Mouse (Mus musculus) CH12.LX (cell line): ENCODE measurements around the gene Yif1b. TPM values are rescaled to one million over a fixed set of nuclear protein-coding genes. Genes with fewer than 3 reads are reported as not detected.

Experiments used
- DNase-seq: peaks from one replicate; pipeline ENCODE4 v3.0.0-alpha.2; 2013; ENCODE audit errors: extremely low read depth
- H3K27ac ChIP-seq: 2 replicates; pipeline ENCODE4 v1.5.1; 2012; ENCODE audit warnings: low read depth, mild to moderate bottlenecking, control low read depth, moderate library complexity; ENCODE audit not compliant: insufficient read depth
- H3K27me3 ChIP-seq: replicated peaks from 2 replicates; pipeline ENCODE3; 2012; ENCODE audit warnings: inconsistent platforms
- H3K36me3 ChIP-seq, 2 experiments: replicated peaks in 1 of 2; 2 replicates each; pipeline versions ENCODE3 to v1.6.1; 2012; ENCODE audit warnings: inconsistent platforms in 1 of 2, low read length in 1 of 2, mild to moderate bottlenecking in 1 of 2, mixed read lengths in 1 of 2, moderate library complexity in 1 of 2; ENCODE audit not compliant: control insufficient read depth in 1 of 2, insufficient read depth in 1 of 2
- H3K4me1 ChIP-seq, 2 experiments: 2 replicates each; pipeline ENCODE4 v1.6.1; 2012; ENCODE audit warnings: inconsistent platforms in 1 of 2, moderate library complexity in 1 of 2; ENCODE audit not compliant: insufficient read depth in 2 of 2, control insufficient read depth in 1 of 2
- H3K4me2 ChIP-seq: 2 replicates; pipeline ENCODE4 v1.6.1; 2012; ENCODE audit warnings: low read depth, mild to moderate bottlenecking, control low read depth; ENCODE audit not compliant: poor library complexity, insufficient read depth, severe bottlenecking
- H3K4me3 ChIP-seq, 3 experiments: fragments of 150-350 bp in 1 of 3; sonication (generic) in 1 of 3; replicated peaks in 1 of 3; 2 replicates each; pipeline versions ENCODE3 to v1.5.1; 2011 to 2012; ENCODE audit warnings: low read depth in 2 of 3, low read length in 2 of 3, mild to moderate bottlenecking in 2 of 3, moderate library complexity in 2 of 3, control low read depth in 1 of 3, improper control_type of control experiment in 1 of 3, inconsistent platforms in 1 of 3, mixed read lengths in 1 of 3; ENCODE audit not compliant: poor library complexity in 1 of 3
- H3K79me2 ChIP-seq: replicated peaks from 2 replicates; pipeline ENCODE4 v1.6.1; 2012; ENCODE audit warnings: mild to moderate bottlenecking, moderate library complexity; ENCODE audit not compliant: control insufficient read depth, poor library complexity, insufficient read depth, severe bottlenecking; ENCODE audit errors: extremely low read depth
- H3K9ac ChIP-seq: 2 replicates; pipeline ENCODE4 v1.6.1; 2012; ENCODE audit warnings: low read depth, mild to moderate bottlenecking, control low read depth, moderate library complexity; ENCODE audit not compliant: insufficient read depth
- H3K9me3 ChIP-seq: replicated peaks from 2 replicates; pipeline ENCODE3; 2012; ENCODE audit warnings: low read length, inconsistent platforms, mixed read lengths
- BHLHE40 ChIP-seq: IDR thresholded peaks from 2 replicates; pipeline ENCODE4 v1.6.1; 2011; ENCODE audit warnings: mild to moderate bottlenecking, low read depth, low read length, improper control_type of control experiment
- CTCF ChIP-seq, 2 experiments: IDR thresholded peaks in 1 of 2; conservative IDR thresholded peaks in 1 of 2; 2 replicates each; pipeline ENCODE4 v1.5.1; 2011 to 2012; ENCODE audit warnings: low read depth in 2 of 2, low read length in 2 of 2, improper control_type of control experiment in 1 of 2, inconsistent platforms in 1 of 2, mild to moderate bottlenecking in 1 of 2, moderate library complexity in 1 of 2
- E2F4 ChIP-seq: IDR thresholded peaks from 2 replicates; pipeline ENCODE4 v1.6.1; 2011; ENCODE audit warnings: low read depth, low read length, improper control_type of control experiment; ENCODE audit not compliant: insufficient replicate concordance
- EP300 ChIP-seq: IDR thresholded peaks from 2 replicates; pipeline ENCODE4 v1.6.1; 2011; ENCODE audit warnings: low read length, improper control_type of control experiment
- IRF4 ChIP-seq: IDR thresholded peaks from 2 replicates; pipeline ENCODE4 v1.6.1; 2014; ENCODE audit warnings: low read depth, mild to moderate bottlenecking, inconsistent platforms, low read length, improper control_type of control experiment
- MAX ChIP-seq: IDR thresholded peaks from 2 replicates; pipeline ENCODE4 v1.6.1; 2011; ENCODE audit warnings: low read length, improper control_type of control experiment
- MYC ChIP-seq: IDR thresholded peaks from 2 replicates; pipeline ENCODE4 v1.6.1; 2011; ENCODE audit warnings: low read depth, mild to moderate bottlenecking, improper control_type of control experiment, low read length
- PAX5 ChIP-seq: IDR thresholded peaks from 2 replicates; pipeline ENCODE4 v1.6.1; 2012; ENCODE audit warnings: low read length, inconsistent platforms, mixed read lengths
- POLR2AphosphoS2 ChIP-seq: IDR thresholded peaks from 2 replicates; pipeline ENCODE4 v1.6.1; 2011; ENCODE audit warnings: low read depth, low read length, improper control_type of control experiment
- RAD21 ChIP-seq: IDR thresholded peaks from 2 replicates; pipeline ENCODE4 v1.6.1; 2011; ENCODE audit warnings: low read depth, mild to moderate bottlenecking, low read length, improper control_type of control experiment, moderate library complexity
- SIN3A ChIP-seq: IDR thresholded peaks from 2 replicates; pipeline ENCODE4 v1.6.1; 2012; ENCODE audit warnings: low read length, improper control_type of control experiment, inconsistent platforms
- SMC3 ChIP-seq: IDR thresholded peaks from 2 replicates; pipeline ENCODE4 v1.6.1; 2011; ENCODE audit warnings: low read depth, low read length, improper control_type of control experiment
- TBP ChIP-seq: conservative IDR thresholded peaks from 2 replicates; pipeline ENCODE4 v1.6.1; 2011; ENCODE audit warnings: low read depth, low read length, improper control_type of control experiment
- TCF12 ChIP-seq: IDR thresholded peaks from 2 replicates; pipeline ENCODE4 v1.6.1; 2014; ENCODE audit warnings: low read depth, mild to moderate bottlenecking, inconsistent platforms, low read length, improper control_type of control experiment
- USF2 ChIP-seq: conservative IDR thresholded peaks from 2 replicates; pipeline ENCODE4 v1.6.1; 2011; ENCODE audit warnings: low read depth, low read length, improper control_type of control experiment
- ZC3H11A ChIP-seq: IDR thresholded peaks from 2 replicates; pipeline ENCODE4 v1.6.1; 2012; ENCODE audit warnings: low read depth, mild to moderate bottlenecking, inconsistent platforms, low read length, improper control_type of control experiment
- ZKSCAN1 ChIP-seq: IDR thresholded peaks from 2 replicates; pipeline ENCODE4 v1.6.1; 2012; ENCODE audit warnings: low read depth, inconsistent platforms, low read length, improper control_type of control experiment, borderline replicate concordance
- ZNF384 ChIP-seq: IDR thresholded peaks from 2 replicates; pipeline ENCODE4 v1.6.1; 2012; ENCODE audit warnings: low read depth, low read length, improper control_type of control experiment, inconsistent platforms
- dilution Hi-C: fragments of 300-500 bp; cut with MboI; formaldehyde crosslinking; loops from 2 replicates; pipeline ENCODE4 v1.14.3; 2020; ENCODE audit warnings: low sequenced_read_pairs; ENCODE audit not compliant: extremely low pct_unique_long_range_greater_than_20kb, extremely low pct_ligation_motif_present
- in situ Hi-C: fragments of 300-500 bp; cut with MboI; formaldehyde crosslinking; loops from 3 replicates; pipeline ENCODE4 v1.14.3; 2019; ENCODE audit warnings: low sequenced_read_pairs, low pct_ligation_motif_present, low pct_unique_long_range_greater_than_20kb, mixed read lengths
- polyA plus RNA-seq: library from polyadenylated mRNA; unstranded; fragments of >175 nt; gene quantifications from 2 replicates; pipeline ENCODE4 v1.2.1, GENCODE M21; 2012; ENCODE audit warnings: low read depth; ENCODE audit not compliant: insufficient read length
- total RNA-seq, 2 experiments: library from RNA; depleted of rRNA; stranded (reverse); fragments of 300-350 nt in 1 of 2; fragments of >200 nt in 1 of 2; gene quantifications; 2 replicates each; pipeline ENCODE4 v1.2.3; 2012 to 2014

Yif1b gene
- total and polyA plus RNA-seq, 3 experiments, result 63.0 to 99.4 (median 69.4) TPM

DNA sequence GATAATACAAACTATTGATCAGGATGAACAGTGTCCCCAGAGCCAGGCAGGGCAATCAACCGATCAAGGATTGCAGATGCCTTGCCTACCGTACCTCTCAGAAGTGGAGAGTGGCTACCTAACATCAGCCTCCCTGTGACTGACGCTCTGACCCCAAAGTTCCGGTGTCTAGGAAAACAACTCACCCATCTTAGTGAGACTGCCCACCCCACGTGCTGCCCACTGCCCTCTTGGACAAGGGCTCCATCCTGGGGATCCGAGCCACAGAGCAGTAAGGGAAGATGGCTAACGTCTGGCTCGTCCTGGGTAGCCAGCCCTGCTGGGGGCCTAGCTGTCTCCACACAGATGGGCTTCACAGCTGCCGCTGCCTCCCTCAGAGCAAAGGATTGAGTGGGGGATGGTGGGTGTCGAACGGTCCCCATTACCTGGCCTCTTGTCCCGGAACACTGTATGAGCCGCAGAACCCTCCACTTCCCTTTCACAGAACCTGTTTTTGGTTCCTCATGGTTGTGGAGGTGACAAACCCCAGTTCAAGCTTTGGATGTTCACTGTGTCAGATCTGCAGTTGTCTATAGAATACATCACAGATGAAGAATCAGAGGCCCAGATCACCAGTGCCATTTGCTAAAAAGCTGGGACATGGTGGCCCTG lies 56.1 kb downstream of the Yif1b start:
- no peak overlapping the region for H3K9ac ChIP-seq
- no peak overlapping the region for H3K4me2 ChIP-seq
- H3K27ac ChIP-seq, result no peak overlapping the region
- peak; percentile 64 for DNase-seq
- peaks cover 5 to 48% of the 10 kb centered on the region in 2 experiments for H3K4me1 ChIP-seq
- peaks cover 23% of the 10 kb centered on the region for H3K27me3 ChIP-seq
- dilution Hi-C loops (no loop called here), in situ Hi-C loops (loop anchor here (5.0 kb wide), 2 partner anchors 37 to 242 kb away; no protein-coding TSS in a partner anchor)
- H3K9me3 ChIP-seq, result no peaks in the 10 kb centered on the region
- no peak for TF ChIP-seq USF2
- peak; percentile 61 for TF ChIP-seq EP300
- 0 out of 2 replicates have a peak, but pooled peaks have one; percentile 19 for TF ChIP-seq TCF12
- no peak overlapping the region for H3K4me3 ChIP-seq
- H3K36me3 ChIP-seq, result no peaks in the 10 kb centered on the region
- no peaks in the 10 kb centered on the region for H3K79me2 ChIP-seq

- Histone ChIP-seq H3K9me3 (no peaks in the 10 kb centered on the region), H3K27ac (no peak overlapping the region), H3K79me2 (no peaks in the 10 kb centered on the region), H3K36me3 (no peaks in the 10 kb centered on the region), H3K9ac (no peak overlapping the region), H3K4me1 (peaks cover 5 to 42% of the 10 kb centered on the region in 2 experiments), H3K4me2 (no peak overlapping the region), H3K27me3 (peaks cover 28% of the 10 kb centered on the region), H3K4me3 (no peak overlapping the region)
- in situ Hi-C loops (no loop called here), dilution Hi-C loops (no loop called here)
- DNase-seq, result no peak
- TF ChIP-seq ZKSCAN1, result no peak
- no peak for TF ChIP-seq TBP
- no peak for TF ChIP-seq SIN3A
- no peak for TF ChIP-seq MAX
- no peak for TF ChIP-seq POLR2AphosphoS2
Observed at GRCm38 (mm10) chr7:29295861-29296647, 57.9 kb downstream of the Yif1b start.

- H3K9ac ChIP-seq, result no peak overlapping the region
- no peak for TF ChIP-seq USF2
- no peak for TF ChIP-seq ZNF384
- peak; percentile 61; the same call in 1 of the 2 replicates for TF ChIP-seq MYC
- no peak for TF ChIP-seq TCF12
- peak; percentile 86 for TF ChIP-seq RAD21
- TF ChIP-seq BHLHE40, result peak; percentile 96
- no peak for TF ChIP-seq PAX5
- TF ChIP-seq E2F4, result no peak
- peak; percentile 34; the same call in 1 of the 2 replicates for TF ChIP-seq ZC3H11A
- TF ChIP-seq CTCF (conservative IDR thresholded peaks at IDR 0.05 in 1 of 2, IDR thresholded peaks at IDR 0.05 in 1 of 2; ENCODE audit: low read depth in 2 of 2, low read length in 2 of 2), result peak; percentile 75 to 90
- TF ChIP-seq SMC3, result peak; percentile 76
- TF ChIP-seq IRF4, result 0 out of 2 replicates have a peak, but pooled peaks have one; percentile 15
- dilution Hi-C loops, result no loop called here
- H3K36me3 ChIP-seq, result no peaks in the 10 kb centered on the region
- H3K4me2 ChIP-seq, result no peak overlapping the region
- H3K79me2 ChIP-seq, result no peaks in the 10 kb centered on the region
- peaks cover 32% of the 10 kb centered on the region for H3K27me3 ChIP-seq
- no peak overlapping the region for H3K27ac ChIP-seq
- DNase-seq, result peak; percentile 70
- H3K4me1 ChIP-seq, result peaks cover 5 to 41% of the 10 kb centered on the region in 2 experiments
- H3K9me3 ChIP-seq, result no peaks in the 10 kb centered on the region
- H3K4me3 ChIP-seq, result no peak overlapping the region
- in situ Hi-C loops, result no loop called here
Observed at GRCm38 (mm10) chr7:29296998-29297397, 58.9 kb downstream of the Yif1b start.
